Mouse (Mus musculus) liver, embryonic 11.5 days (tissue): ENCODE results near the gene Polr3e. TPM values are rescaled to one million over a fixed set of nuclear protein-coding genes. Genes with fewer than 3 reads are reported as not detected.
A peak's percentile ranks its signal among the peaks of the same experiment; 100 is the strongest.

Source experiments
- ATAC-seq: fragments of 200-750 bp; cut with Nextera tagmentation; replicated peaks from 2 replicates; pipeline ENCODE4 v1.8.0; 2017; ENCODE audit warnings: moderate number of reproducible peaks, mild to moderate bottlenecking, moderate TSS enrichment, moderate library complexity; ENCODE audit not compliant: low FRiP score
- DNase-seq: peaks from one replicate; pipeline ENCODE4 v3.0.0-alpha.2; 2017; ENCODE audit warnings: low spot score
- H3K27ac ChIP-seq: fragments of 300-500 bp; sonication (generic); 2 replicates; pipeline ENCODE4 v1.5.1; 2014; ENCODE audit warnings: mild to moderate bottlenecking, low read depth, low read length, control low read depth
- H3K27me3 ChIP-seq: fragments of 300-500 bp; sonication (generic); replicated peaks from 2 replicates; pipeline ENCODE4 v1.6.1; 2014; ENCODE audit warnings: low read length, mixed read lengths; ENCODE audit not compliant: control insufficient read depth, insufficient read depth
- H3K36me3 ChIP-seq: fragments of 300-500 bp; sonication (generic); 2 replicates; pipeline ENCODE4 v1.6.1; 2014; ENCODE audit warnings: mild to moderate bottlenecking, low read length, moderate library complexity, mixed read lengths; ENCODE audit not compliant: control insufficient read depth, insufficient read depth
- H3K4me1 ChIP-seq: fragments of 300-500 bp; sonication (generic); replicated peaks from 2 replicates; pipeline ENCODE4 v1.6.1; 2014; ENCODE audit warnings: low read length, mixed read lengths; ENCODE audit not compliant: control insufficient read depth, insufficient read depth
- H3K4me2 ChIP-seq: fragments of 300-500 bp; sonication (generic); 2 replicates; pipeline ENCODE4 v1.6.1; 2014; ENCODE audit warnings: mild to moderate bottlenecking, control low read depth, moderate library complexity
- H3K4me3 ChIP-seq: fragments of 300-500 bp; sonication (generic); 2 replicates; pipeline ENCODE4 v1.5.1; 2014; ENCODE audit warnings: low read depth, low read length, control low read depth
- H3K9ac ChIP-seq: fragments of 300-500 bp; sonication (generic); 2 replicates; pipeline ENCODE4 v1.6.1; 2014; ENCODE audit warnings: low read depth, low read length, control low read depth
- H3K9me3 ChIP-seq: fragments of 300-500 bp; sonication (generic); 2 replicates; pipeline ENCODE4 v1.6.1; 2016; ENCODE audit warnings: low read length, inconsistent platforms, mixed read lengths; ENCODE audit not compliant: control insufficient read depth
- WGBS: fragments of 180-500 bp; shearing (Covaris S2); extraction: QIAGEN DNeasy Blood & Tissue Kit; methylation state at CpG from one replicate; pipeline ENCODE4 v1.1.7; 2014; 5-methylcytosine and 5-hydroxymethylcytosine counted together
- polyA plus RNA-seq: library from polyadenylated mRNA; unstranded; fragments of >200 nt; fragmentation: Nextera tagmentation; extraction: Ambion mirVana; gene quantifications from 2 replicates; pipeline ENCODE4 v1.2.1, GENCODE M21; 2014

Polr3e gene
- polyA plus RNA-seq, 1 experiment from 2014 or later: 31.3 TPM

DNA sequence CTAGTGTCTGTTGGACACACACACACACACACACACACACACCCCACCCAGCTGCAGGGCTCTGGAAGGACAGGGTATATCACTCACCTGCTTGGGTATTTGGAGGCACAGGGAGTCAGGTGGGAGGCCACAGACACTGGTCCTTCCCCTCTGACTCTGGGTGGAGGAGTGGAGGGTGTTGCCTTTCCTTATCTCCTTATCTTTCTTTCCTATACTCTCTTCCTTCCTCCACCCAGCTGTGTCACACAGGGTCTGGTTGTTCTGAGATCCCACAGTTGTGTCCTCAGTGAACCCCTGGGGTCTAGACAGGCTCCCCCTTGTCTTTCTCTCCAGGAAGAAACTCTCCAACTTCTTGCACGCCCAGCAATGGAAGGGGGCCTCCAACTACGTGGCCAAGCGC lies 37.6 kb upstream of the Polr3e start:
- Histone ChIP-seq H3K27ac (no peak overlapping the region), H3K36me3 (peaks cover 9% of the 10 kb centered on the region; the same call in 1 of the 2 replicates), H3K4me3 (no peak overlapping the region), H3K9me3 (no peaks in the 10 kb centered on the region), H3K4me2 (peak overlapping the region; percentile 20; the same call in 1 of the 2 replicates), H3K4me1 (peaks cover 41% of the 10 kb centered on the region), H3K9ac (no peak overlapping the region), H3K27me3 (no peaks in the 10 kb centered on the region)
- whole genome bisulfite sequencing: 81% methylated on average over 3 of the region's 3 CpGs
- DNase-seq (no peak), ATAC-seq (peak; percentile 59)

DNA sequence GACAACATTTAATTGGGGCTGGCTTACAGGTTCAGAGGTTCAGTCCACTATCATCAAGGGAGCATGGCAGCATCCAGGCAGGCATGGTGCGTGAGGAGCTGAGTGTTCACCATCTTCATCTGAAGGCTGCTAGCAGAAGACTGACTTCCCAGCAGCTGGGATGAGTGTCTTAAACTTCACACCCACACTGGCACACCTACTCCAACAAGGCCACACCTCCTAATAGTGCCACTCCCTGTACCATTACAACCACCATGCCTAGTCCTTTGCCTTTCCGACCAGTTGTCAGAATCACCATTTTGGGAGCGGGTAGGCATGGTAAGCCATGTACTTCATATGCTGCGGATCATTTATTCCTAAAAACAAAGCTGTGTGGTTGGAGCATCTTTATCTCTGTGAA lies 36.8 kb upstream of the Polr3e start:
- H3K4me1 ChIP-seq: peaks cover 36% of the 10 kb centered on the region
- H3K27me3 ChIP-seq: no peaks in the 10 kb centered on the region
- 96% methylated on average over 4 of the region's 4 CpGs for WGBS
- H3K4me3 ChIP-seq: no peak overlapping the region
- peaks cover 9% of the 10 kb centered on the region; the same call in 1 of the 2 replicates for H3K36me3 ChIP-seq
- no peak overlapping the region for H3K4me2 ChIP-seq
- no peak overlapping the region for H3K9ac ChIP-seq
- no peaks in the 10 kb centered on the region for H3K9me3 ChIP-seq
- no peak for ATAC-seq
- no peak for DNase-seq
- H3K27ac ChIP-seq: no peak overlapping the region

DNA sequence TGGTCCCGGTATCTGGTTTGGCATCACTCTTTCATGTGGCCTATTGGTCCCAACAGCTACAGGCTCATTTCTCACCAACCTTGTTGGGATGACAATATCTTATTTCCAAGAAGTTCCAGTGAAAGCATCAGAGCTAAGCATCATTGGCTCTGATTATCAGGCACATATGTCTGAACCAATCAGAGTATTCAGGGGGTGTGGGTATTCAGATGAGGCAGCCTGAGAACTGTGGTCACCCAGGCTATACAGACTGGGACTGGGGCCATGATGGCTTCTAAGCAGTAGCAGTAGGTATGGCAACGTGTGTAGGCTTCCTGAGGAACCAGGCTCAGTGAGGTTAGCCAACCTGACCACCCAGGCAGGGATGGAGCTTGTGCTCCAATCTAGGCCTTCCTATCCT lies 36.1 kb upstream of the Polr3e start:
- no peak overlapping the region for H3K9ac ChIP-seq

DNA sequence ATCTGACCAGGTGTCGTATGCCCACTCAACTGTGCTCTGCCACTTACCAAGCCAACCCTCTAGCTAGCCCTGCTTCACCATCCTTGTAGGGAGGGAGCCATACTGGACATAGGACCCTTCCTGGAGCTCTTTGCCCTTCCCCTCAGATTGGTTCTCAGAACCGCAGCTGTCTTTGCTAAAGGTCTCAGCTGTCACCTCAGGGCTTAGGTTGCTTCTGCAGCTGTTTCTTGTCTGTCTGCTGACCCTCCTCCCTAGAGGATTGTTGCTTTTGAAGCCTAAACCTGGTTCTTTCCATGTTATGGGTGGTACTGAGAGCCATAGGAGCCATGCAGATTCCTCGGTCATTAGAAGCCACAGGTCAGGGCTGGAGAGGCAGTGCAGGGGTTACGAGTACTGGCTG lies 34.9 kb upstream of the Polr3e start:
- ATAC-seq (no peak), DNase-seq (no peak)
- no peak overlapping the region for H3K27ac ChIP-seq
- H3K9ac ChIP-seq: no peak overlapping the region
- 73% methylated on average over 4 of the region's 4 CpGs for WGBS
- no peaks in the 10 kb centered on the region for H3K27me3 ChIP-seq
- H3K9me3 ChIP-seq: no peaks in the 10 kb centered on the region
- no peak overlapping the region for H3K4me2 ChIP-seq
- H3K4me1 ChIP-seq: peaks cover 30% of the 10 kb centered on the region
- H3K4me3 ChIP-seq: no peak overlapping the region
- peaks cover 9% of the 10 kb centered on the region; the same call in 1 of the 2 replicates for H3K36me3 ChIP-seq

More for the DNA sequence above, 36.1 kb upstream of the Polr3e start:
- 72% methylated on average over 2 of the region's 2 CpGs for WGBS
- H3K4me3 ChIP-seq: no peak overlapping the region
- H3K27ac ChIP-seq: no peak overlapping the region
- DNase-seq (no peak), ATAC-seq (peak; percentile 45)
- H3K4me2 ChIP-seq: no peak overlapping the region
- H3K4me1 ChIP-seq: peaks cover 30% of the 10 kb centered on the region
- H3K27me3 ChIP-seq: no peaks in the 10 kb centered on the region
- no peaks in the 10 kb centered on the region for H3K9me3 ChIP-seq
- peaks cover 9% of the 10 kb centered on the region; the same call in 1 of the 2 replicates for H3K36me3 ChIP-seq

DNA sequence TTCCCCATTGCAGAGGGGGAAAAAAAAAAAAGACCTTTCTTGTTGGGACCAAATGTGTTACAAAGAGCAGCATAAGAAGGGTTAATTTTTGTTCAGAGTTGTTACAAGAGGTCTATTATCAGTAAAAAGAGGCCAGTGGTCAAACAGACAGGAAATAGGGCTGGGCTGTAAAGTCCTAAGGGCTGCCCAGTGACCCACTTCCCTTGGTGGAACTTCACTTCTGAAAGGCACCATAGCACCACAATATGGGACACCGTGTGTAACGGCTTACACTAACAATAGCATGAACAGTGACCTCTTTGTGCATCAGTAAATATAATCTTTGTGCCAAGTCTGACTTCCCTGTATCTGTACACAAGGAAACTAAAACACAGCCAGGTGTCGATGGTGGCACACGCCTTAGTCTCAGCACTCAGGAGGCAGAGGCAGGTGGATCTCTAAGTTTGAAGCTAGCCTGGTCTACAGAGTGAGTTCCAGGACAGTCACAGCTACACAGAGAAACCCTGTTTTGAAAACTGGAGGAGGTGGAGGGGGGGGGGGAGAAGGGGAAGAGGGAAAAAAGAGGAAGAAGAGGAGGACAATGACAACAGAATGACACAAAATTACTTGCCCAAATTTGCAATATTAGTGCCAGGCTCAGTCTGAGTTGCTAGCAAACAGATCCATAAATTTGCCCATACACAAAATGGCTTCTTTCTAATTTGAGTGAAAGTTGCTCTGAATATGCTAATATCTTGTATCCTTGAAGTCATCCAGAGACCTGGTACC lies 33.8 kb upstream of the Polr3e start:
- H3K27me3 ChIP-seq: no peaks in the 10 kb centered on the region
- H3K27ac ChIP-seq: no peak overlapping the region
- H3K9ac ChIP-seq: no peak overlapping the region
- DNase-seq (no peak), ATAC-seq (no peak)
- WGBS: 59% methylated on average over 4 of the region's 4 CpGs
- H3K36me3 ChIP-seq: peaks cover 9% of the 10 kb centered on the region; the same call in 1 of the 2 replicates
- H3K4me2 ChIP-seq: no peak overlapping the region
- peaks cover 30% of the 10 kb centered on the region for H3K4me1 ChIP-seq
- H3K9me3 ChIP-seq: no peaks in the 10 kb centered on the region
- no peak overlapping the region for H3K4me3 ChIP-seq

DNA sequence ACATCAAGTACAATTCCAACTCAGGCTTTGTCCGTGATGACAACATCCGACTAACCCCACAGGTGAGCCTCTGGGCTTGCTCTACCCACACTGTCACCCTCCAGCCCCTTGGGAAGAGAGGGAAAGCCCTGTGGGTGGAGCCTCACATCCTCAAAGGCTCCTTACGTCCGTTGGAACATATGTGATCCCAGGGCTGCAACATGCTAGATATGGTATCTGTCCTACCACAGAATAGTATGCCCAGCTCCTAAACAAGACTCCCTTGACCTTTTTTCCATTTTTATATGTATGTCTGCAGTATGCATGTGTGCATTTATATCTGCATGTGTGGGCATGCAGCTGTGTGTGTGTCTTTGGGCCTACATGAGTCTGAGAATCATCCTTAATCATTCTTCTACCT lies 32.8 kb upstream of the Polr3e start:
- Histone ChIP-seq H3K4me3 (no peak overlapping the region), H3K9me3 (no peaks in the 10 kb centered on the region), H3K4me1 (peaks cover 24% of the 10 kb centered on the region), H3K9ac (no peak overlapping the region), H3K36me3 (peaks cover 9% of the 10 kb centered on the region; the same call in 1 of the 2 replicates), H3K27me3 (no peaks in the 10 kb centered on the region), H3K4me2 (no peak overlapping the region), H3K27ac (no peak overlapping the region)
- ATAC-seq (peak; percentile 27; the same call in 1 of the 2 replicates), DNase-seq (no peak)
- WGBS: 72% methylated on average over 4 of the region's 4 CpGs

DNA sequence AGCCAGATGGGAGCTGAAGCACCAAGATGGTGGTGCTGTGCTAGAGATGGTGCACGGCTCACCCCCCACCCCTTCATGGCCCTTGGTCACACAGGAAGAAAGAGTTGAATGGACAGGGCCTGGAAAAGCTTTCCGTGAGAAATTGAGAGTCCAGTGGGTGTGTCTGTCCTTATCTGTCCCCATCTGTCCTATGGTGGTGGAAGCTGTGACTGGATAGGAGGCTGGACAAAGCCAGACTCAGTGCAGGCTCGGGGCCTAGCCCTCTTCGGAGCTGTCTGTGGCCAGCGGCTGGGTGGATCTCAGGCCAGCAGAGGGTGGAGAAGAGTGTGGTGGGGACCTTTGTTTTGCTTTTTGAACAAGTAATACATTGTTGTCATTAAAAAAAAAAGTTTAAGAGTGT lies 24.4 kb upstream of the Polr3e start:
- no peak overlapping the region for H3K4me2 ChIP-seq
- 69% methylated on average over 5 of the region's 5 CpGs for WGBS
- no peak overlapping the region for H3K4me3 ChIP-seq
- no peak overlapping the region for H3K27ac ChIP-seq
- H3K4me1 ChIP-seq: no peaks in the 10 kb centered on the region
- H3K36me3 ChIP-seq: 0 out of 2 replicates have a peak, but pooled peaks cover 2% of the 10 kb centered on the region
- no peak overlapping the region for H3K9ac ChIP-seq
- no peaks in the 10 kb centered on the region for H3K9me3 ChIP-seq
- DNase-seq: no peak
- ATAC-seq: peak; percentile 69
- H3K27me3 ChIP-seq: no peaks in the 10 kb centered on the region

DNA sequence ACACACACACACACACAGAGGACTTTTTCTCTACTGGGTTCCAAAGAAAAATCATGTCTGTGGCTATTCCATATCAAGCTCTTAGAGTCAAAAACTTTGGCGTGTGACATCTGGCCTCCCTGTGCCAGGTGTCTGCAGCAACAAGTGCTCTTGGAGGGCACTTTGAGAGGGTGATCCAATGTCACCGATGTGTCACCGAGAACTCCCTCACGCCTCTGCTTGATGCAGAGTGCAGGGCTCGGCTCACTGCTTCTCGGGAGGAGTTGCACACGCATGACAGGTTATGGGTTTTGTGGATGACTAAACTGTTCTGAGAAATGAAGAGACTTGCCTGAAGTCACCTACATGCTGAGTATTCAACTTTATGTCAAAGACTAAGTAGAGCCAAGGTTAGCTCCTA lies 20.5 kb upstream of the Polr3e start:
- peaks cover 7% of the 10 kb centered on the region; the same call in 1 of the 2 replicates for H3K36me3 ChIP-seq
- 93% methylated on average over 7 of the region's 7 CpGs for WGBS
- no peaks in the 10 kb centered on the region for H3K4me1 ChIP-seq
- no peak overlapping the region for H3K9ac ChIP-seq
- no peak overlapping the region for H3K4me3 ChIP-seq
- H3K27ac ChIP-seq: no peak overlapping the region
- DNase-seq (no peak), ATAC-seq (no peak)
- H3K4me2 ChIP-seq: no peak overlapping the region
- no peaks in the 10 kb centered on the region for H3K27me3 ChIP-seq
- no peaks in the 10 kb centered on the region for H3K9me3 ChIP-seq
